Mouse (Mus musculus) cerebellum, adult 8-10 months (tissue): ENCODE data around the gene Nbeal2.

Experiments
- DNase-seq: peaks from one replicate; pipeline ENCODE4 v3.0.0; 2022

The Nbeal2 gene

DNA sequence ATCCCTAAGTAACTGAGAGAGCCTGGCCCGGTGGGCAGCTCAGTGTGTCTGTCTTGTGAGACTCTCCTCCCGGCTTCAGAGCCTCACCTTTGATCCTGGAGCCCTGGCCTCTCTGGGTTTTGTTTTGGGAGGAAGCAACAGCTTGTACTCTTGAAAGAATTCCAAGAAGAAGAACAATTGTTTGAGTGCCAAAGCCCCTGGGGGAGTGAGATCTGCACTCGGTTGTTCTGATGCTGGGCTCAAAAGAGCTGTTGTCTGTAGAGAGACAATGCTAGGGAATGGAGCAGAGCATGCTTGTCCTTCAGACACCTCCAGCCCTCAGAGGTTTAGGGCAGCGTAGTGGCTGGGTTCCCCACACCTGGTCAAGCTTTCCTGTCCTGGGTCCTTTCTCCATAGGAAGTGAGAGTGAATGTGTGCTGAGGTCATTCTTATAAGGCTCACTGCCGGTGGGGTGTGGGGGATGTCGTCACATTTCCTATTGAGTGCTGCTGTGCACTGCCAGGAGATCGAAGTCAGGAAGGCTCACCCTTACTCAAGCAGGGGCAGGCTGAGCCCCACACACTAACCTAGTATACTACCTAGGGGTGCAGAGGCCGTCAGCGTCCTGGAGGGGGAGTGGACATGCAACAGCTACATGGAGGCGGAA, 19.3 kb upstream of the Nbeal2 start:
- no peak for DNase-seq

DNA sequence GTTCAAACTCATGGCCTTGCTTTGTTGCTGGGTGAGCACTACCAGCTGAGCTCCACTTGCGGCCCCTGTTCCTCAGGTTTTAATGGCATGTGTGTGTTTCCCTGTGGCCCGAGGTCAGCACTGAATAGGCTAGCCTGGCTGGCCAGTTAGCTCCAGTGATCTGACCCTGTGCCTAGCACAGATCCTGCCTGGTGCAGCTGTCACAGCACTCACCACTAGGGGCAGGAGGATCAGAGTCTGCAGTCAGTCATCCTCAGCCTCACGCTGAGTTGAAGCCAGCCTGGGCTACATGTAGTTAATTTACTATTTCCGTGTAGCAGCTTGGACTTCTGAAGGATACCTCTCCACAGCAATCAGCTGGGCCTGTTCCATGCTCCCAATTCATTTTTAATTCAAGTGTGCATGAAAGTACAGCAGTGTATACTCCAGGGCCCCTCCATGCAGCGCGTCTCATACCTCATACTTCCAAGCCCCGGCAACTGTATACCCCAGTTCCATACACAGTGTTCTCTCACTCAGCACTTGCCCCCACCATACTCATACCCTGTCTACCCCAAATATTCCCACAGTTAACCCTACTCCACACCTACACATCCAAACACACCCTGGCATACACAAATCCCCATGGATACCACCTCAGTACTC, 18.6 kb upstream of the Nbeal2 start:
- no peak for DNase-seq

DNA sequence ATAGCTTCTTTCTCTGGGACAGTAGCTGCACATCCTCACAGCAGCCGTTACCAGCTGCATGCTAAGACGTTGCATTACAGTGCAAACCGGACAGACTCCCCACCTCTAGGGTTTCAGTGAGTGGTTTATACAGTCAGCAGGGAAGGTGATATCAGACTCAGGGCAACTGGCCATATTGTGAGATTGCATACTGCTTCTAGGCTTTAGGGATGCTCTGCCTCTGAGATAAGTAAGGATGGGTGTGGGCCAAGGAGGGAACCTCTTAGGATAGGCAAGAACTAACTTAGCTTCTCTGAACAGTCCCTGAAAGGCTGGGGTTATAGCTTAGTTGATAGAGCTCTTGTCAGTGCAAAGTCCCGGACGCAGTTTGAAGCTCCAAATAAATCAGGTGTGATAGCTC, 15.8 kb upstream of the Nbeal2 start:
- DNase-seq: no peak

DNA sequence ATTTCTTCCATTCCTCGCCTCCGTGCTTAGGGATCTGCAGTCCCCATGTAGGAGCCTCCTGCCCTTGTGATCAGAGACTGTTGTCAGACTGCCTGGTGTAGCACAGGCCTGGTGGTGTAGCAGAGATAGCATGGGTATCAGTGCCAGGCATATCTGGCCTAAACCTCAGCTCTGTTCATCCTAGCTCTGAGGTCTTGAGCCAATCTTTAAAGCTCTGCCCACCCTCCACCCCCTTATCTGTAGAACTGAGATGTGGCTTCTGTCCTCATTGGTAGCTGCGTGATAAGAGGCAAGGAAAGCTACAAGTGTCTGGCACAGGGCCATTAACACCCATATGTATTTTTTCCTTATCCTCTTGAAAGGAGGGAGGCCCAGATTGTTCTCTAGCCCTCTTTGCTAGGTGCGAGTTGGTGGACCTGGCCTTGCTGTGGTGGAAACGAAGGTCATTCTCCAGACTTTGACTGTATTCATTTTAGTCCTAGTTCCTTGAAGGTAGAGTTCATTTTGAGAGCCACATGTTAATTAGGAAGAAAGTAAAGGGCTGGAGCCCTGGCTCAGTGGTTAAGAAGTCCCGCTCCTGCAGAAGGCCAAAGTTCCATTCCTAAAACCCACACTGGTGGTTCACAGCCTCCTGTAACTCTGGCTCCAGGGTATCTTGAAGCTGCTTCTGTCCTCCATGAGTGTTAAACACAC, 14.8 kb upstream of the Nbeal2 start:
- DNase-seq: no peak

DNA sequence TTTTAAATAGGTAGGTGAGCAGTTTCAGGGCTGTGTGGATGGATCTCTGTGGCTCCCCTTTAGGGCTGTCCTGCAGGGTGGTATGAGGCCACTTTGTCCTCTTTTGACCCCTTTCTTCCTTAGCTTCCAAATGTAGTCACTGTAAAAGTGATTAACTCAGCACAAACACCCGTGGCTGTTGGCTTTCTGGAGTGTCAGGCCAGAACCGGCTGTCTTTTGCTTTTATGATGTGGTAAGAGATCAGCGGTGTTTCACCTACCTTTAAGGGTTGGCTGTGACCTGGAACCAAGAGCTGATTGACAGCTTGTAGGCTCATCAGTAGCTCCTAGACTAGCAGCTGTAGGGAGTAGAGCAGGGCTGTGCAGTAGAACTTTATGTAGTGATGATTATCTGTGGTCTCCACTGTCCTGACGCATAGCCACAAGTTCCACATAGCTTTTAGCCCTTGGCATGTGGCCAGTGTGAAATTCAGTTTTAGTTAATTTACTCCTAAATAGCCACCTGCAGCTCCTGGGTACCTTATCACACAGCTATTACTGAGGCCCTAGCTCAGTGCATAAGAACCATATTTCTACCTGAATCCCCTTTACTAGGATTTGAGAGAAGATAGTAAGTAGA, 13.4 kb upstream of the Nbeal2 start:
- DNase-seq: no peak

DNA sequence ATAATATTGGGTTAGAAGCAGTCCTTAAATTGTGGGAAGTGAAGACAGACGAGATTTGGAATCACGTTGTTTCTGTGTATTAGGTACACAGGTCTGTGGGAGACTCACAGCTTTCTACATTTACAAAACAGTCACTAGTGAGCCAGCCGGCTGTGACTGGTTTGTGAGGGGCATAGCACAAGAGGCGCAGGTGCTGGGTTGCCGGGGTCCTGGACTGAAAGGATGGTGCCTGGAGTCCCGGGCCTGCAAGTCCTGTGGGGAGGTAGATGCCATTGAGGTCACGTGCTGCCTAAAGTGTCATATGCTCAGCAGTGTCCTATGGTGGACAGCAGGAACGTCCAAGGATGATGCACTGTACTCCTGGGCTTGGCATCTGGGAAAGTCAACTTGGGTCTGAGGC, 12.4 kb upstream of the Nbeal2 start:
- no peak for DNase-seq

DNA sequence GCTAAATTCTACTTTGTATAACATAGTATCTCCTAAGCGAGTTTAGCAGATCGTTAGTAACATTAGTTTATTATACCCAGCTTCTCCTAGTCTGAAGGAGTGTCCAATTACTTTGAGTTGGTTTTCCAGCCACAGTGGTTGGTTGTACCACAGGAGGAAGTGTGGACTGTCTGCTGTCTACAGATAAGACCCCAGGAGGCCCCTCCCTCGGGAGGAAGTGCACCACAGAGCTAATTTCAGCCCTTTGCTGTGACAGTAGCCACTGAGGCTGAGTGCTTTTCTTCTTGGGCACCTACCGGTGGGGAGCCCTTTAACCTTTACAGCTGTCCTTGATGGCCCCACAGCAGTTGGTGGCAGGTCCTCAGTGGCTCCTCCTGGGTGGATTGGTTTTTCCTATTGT, 12.0 kb upstream of the Nbeal2 start:
- DNase-seq: no peak

DNA sequence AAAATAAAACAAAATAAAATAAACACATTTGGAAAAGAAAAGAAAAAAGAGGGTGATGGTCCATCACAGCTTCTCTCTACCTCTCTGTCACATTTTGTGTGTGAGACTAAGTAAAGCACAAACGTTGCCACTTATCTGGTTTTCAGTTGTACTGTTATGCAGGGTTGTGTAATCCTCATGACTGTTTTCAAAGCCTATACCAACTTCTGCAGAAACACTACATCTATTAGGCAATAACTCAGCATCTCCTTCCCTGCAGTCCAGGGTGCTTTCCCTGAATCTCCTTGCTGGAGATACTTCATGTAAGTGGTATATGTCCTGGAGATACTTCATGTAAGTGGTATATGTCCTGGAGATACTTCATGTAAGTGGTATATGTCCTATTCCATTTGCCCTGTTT, 8.9 kb upstream of the Nbeal2 start:
- DNase-seq: no peak

DNA sequence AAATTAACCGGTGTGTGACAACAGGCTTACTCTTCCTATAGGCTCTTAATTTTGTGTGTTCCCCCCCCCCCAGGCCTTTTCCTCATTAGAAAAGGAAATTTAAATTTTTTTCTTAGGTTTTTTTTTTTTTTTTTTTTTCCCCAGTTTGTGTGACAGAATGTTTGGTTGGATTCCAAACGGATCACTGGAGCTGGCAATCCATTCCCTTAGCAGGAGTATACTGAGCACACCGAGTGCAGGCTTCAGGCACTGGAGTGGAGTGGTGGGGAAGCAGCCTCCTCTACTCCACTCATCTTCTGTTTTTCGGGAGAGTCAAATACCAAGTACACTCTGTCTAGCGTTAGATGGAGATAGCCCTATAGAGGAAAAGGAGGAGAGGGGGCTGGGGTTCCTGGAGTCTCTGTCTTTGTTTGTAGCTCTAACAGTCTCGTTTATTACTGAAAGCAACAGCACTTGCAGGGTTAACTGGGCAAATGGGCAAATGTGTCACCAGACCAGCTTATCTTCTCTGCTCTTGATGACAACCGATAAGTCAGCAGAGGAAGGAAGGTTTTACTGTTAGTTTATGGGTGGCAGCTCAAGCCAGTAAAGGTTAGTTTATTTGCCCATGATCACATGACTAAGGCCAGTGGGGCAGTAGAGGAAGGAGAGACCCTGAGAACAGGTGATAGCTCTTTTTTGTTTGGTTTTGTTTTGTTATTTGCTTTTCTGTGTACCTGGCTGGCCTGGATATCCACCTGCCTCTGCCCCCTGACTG, 7.1 kb upstream of the Nbeal2 start:
- DNase-seq: no peak

DNA sequence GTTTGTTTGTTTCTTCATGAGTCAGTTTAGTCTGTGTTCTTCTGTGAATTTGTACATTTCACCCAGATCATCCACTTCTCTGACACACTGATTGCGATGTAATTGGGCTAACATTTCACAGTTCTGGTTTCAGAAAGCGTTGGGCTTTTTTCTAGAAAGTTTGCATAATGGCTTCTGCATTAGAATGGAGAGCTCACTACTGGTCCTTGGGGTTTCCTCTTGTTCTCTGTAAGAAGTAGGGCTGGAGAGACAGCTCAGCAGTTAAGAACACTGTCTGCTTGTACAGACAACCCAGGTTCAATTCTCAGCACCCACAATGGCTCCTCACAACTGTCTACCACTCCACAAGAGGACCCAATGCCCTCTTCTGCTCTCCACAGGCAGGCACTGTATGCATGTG, 6.2 kb upstream of the Nbeal2 start:
- no peak for DNase-seq

DNA sequence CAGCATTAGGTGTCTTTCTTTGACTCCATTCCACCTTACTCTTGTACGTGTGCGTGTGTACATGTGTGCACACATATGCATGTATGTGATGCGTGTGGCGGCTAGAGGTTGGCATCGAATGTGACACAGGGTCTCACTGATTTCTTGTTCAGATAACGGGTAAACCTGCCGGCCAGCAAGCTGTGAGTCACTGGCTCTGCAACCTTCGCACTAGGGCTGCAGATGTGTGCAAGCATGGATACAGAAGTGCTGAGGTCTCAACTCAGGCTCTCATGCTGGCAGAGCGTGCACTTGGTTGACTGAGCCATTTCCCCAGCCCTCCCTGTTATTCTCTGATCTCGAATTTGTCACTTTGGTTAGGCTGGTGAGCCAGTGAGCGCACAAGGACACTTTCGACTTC, 5.6 kb upstream of the Nbeal2 start:
- DNase-seq: no peak

DNA sequence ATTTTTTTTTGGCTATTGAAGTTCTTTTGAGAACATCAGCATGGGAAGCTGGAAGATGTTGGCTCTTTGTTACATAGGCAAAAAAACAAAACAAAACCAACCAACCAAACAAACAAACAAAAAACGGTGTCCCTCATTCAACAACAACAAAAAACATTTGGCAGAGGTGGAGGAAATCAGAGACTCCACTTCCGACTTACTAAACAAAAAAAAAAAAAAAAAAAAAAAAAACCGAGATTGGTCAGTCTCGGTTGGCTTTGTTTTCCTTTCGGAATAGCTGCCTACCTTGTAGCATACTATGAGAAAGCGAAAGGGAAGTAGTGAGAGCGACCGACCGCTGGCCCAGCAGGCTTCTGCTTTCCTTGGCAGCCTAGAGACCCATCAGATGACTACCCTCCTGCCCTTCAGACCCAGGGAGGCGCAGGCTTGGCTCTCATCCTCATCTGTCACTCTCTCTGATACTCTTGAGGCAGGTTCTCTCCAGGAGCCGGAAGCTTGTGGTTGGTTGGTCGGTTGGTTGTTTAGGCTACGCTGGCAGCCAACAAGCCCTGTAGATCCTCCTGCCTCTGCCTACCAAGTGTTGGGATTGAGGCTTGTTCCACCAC, 3.6 kb upstream of the Nbeal2 start:
- no peak for DNase-seq

DNA sequence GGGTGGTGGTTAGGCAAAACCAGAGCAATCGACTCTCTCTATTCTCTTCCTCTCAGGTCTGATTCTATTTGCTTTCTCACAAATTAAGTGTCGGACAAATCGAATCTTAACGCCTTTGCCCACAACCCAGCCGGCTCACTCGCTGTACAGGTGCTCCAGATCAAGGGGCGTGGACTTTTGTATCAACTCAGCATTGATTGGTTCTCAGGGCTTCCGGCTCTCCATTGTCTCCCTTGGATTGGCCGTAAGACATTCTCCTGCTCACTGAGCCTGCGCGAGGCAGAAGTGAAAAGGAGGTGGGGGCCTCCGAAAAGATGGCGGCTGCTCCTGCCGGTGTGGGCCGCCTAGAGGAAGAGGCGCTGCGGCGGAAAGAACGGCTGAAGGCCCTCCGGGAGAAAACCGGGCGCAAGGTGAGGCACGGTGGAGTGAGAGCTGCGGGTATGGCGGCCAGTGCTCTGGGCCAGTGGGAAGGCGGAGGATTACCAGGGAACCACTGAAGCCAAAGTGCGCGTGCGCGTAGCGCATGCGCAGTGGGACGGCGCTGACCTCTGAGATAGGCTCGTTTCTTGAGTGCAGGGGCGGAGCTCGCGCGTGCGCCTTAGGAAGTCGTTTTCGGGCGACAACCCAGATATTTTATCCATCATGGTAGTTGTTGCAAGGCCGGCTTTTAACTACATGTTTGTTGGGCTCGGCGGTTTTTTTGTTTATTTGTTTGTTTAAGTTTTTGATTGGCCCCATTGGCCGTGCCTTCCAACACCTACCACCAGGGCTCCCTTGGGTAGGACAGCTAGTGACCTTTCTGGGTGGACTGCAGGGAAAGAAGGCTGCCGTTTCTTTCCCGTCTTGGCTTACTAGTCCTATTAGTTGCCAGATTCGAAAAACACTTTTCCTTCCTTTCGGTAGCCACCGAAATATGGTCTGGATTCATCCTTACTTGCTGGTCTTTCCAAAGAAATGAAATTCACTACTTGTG, 2.6 kb upstream of the Nbeal2 start, which contains the start of gene Ccdc12:
Ccdc12 (plus strand) TSS at position 255 of the 973 bp plus-strand sequence.
- peak; percentile 98 for DNase-seq

DNA sequence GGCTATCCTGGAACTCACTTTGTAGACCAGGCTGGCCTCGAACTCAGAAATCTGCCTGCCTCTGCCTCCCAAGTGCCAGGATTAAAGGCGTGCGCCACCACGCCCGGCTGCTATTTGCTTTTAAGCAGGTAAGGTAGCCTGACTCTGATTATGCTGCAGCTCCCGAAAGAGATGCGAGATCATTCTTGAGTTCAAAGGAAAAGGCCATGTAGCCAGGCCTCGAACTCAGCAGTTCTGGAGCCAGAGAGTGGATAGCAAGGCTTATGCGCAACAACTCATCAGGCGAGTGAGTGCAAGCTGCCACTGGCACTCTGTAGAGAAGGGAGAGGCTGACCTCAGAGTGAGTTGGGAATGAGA, 1.7 kb upstream of the Nbeal2 start:
- DNase-seq: no peak

DNA sequence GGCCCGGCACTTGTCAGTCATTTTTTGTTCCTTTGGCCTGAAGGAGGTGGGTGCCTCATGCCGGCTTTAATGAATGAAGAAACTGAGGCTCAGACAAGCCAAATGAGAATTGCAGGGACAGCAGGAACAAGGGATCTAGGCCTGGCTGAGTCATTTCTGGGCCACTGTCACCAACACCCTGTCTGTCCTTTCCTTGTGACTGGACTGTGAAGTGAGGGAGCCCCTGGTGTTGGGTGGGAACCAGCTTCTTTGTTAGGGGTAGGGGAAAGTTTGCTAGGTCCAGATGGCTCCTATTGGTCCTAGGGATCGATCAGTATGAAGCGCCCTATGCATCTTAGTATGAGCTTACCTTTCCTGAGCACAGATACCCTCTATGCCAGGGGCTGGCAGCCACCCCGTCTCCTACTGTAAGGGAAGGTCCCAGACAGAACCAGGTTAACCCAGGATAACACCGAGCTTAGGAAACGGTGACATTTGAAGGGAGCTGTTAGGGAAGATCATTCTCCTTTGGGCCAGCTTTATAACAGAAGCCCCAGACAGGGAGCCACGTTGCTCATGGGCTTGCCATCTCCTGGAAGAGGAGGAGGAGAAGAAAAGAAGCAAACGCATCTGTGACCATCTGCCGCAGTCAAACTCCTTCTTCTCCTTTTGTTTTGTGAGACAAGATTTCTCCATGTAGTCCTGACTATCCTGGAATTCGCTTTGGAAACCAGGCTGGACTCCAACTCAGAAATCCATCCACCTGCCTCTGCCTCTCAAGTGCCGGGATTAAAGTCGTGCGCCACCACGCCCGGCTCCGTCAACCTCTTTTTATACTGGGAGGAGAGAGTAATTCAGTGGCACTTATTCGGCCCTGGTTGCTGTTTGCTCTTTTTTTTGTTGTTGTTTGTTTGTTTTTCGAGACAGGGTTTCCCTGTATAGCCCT, 1.0 kb upstream of the Nbeal2 start:
- no peak for DNase-seq

DNA sequence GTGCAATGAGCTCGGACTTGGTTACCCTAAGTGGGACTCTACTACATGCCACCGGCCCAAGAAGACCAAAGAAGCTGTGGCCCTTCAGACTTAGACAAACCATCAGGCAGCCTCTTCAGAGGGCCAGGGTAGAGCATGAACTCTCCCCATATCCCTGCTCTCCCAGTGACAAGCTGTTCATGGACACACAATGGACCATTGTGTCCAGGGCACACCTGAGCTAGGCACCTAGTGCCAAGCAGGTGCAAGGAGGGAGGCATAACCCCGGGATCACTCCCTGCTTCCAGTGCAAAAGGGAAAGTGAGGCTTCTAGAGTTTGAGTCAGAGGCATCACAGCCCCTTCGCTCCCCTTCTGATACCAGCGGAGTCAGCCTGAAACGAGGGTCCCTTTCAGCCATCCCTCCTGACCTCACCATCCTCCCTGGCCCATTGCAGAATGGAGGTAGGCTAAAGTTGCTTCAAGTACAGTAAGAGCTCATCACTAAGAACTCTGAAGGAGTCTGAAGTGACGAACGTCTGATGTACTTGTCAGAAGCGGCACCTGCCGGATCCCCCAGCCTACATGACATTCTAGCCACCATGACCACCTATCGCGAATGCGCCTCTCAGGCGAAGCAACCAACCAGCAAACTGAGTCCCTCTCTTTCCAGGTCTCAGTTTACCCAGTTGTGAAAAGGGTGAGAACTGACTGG, 852 bp downstream of the Nbeal2 start:
- DNase-seq: no peak

DNA sequence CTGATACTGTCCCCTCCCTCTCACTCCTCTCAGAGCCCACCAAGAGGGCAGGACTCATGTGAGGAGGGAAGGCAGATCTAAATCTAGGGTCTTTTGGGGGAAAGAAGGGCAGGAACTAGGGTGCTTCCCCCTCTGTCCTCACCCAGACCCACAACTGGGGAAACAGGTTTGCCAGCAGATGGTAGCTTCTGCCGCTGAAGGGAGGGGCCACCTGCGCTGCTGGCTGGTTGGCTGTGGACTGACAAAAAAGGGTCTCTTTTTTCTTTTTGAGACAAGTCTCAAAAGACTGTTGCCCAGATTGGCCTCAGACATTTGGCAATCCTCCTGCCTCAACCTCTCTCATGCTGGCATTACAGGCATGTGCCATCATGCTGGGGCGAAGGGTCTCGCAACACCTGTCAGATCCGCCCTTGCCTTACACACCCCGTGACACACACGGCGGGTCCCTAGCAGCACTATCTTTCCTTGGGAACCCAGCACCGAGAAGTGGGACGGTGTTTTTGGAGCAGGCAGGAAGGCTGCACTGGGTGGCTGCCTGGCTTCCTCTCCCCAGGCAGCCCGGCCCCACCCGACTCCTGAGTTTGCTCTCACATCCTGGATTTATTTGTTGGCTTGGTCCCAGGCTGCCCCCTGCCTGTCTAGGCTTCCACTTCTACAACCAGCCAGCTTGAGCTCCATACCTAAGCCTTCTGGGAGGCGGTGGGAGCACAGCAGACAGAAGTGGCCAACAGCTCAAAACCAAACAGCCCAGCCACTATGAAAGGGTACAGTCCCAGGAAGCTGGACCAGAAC, 1.8 kb downstream of the Nbeal2 start:
- DNase-seq: no peak

DNA sequence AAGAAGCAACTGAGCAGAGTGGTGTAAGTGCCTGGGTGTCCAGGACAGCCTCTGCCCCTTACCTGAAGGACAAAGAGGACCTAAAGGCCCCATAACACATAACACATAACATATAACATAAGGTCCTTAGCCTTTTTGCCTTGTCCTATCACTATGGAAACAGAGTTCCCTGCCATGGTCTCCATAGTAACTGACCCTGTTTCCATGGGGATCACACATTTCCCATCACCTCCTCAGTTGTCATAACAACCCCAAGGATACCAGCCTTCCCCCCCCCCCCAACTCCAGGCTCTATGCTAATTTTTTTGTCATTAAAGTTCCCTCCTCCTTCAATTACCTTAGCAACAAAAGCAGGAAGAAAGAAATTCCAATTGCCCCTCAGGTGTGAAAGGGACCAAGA, 4.2 kb downstream of the Nbeal2 start:
- DNase-seq: no peak

DNA sequence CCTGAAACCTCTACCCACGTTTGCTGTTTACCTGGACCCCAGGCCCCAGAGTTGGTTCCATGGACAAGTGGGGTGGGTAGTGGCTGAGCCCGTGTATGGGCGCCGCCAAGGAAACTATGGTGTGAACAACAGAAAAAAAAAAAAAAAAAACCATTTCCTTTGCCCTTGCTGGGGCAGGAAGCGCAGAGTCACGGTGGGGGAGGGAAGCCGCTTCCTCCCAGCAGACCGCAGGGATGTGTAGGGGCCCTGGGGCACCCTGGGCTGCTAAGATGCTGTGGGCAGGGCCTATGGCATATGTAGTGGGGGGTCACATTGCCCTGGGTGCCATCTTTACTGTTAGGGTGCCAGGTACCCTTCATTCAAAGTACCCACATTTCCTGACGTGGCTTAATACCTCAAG, 8.7 kb downstream of the Nbeal2 start:
- no peak for DNase-seq
